Mouse (Mus musculus) lung, adult 2 months (tissue): Measurements from ENCODE around the gene Stom.

Source experiments
- CTCF ChIP-seq: fragments of 200-500 bp; IDR thresholded peaks from 2 replicates; pipeline ENCODE4 v1.5.1; 2011; ENCODE audit warnings: mild to moderate bottlenecking, low read length, control low read depth; ENCODE audit not compliant: insufficient read depth
- POLR2A ChIP-seq: fragments of 200-500 bp; IDR thresholded peaks from 2 replicates; pipeline ENCODE4 v1.6.1; 2011; ENCODE audit warnings: low read depth, mild to moderate bottlenecking, control low read depth, low read length, borderline replicate concordance; ENCODE audit errors: extremely low read depth

DNA sequence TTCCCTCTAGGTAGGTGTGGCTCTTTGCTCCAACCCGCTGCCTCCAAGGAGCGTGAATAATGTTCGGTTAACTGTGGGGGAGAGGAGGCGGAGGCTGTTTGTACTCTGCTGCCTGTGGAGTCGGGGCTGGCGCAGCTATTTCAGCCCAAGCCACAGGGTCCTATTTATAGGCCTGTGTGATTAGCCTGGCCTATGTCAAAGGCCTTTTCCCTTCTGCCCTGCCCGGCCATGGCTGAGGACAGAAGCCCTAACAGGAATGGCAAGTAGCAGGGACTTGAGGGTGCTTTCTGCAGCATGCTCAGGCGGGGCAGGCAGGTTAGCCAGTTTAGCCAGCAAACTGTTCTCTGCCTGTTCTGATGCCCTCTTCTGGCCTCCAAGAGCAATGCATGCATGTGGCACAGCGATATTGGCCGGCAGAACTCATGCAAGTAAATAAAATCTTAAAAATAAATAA, 66.2 kb downstream of the Stom start:
- TF ChIP-seq CTCF, result peak; percentile 95
- no peak for TF ChIP-seq POLR2A
